Mouse (Mus musculus) heart, postnatal 0 days (tissue): ENCODE data around the gene Grik4.

Experiments
- CTCF ChIP-seq: IDR thresholded peaks from 2 replicates; pipeline ENCODE4 v1.5.1; 2016; ENCODE audit warnings: antibody characterized with exemption, control low read depth, low read depth
- EP300 ChIP-seq: IDR thresholded peaks from 2 replicates; pipeline ENCODE4 v1.6.1; 2016; ENCODE audit warnings: antibody characterized with exemption, low read depth

DNA sequence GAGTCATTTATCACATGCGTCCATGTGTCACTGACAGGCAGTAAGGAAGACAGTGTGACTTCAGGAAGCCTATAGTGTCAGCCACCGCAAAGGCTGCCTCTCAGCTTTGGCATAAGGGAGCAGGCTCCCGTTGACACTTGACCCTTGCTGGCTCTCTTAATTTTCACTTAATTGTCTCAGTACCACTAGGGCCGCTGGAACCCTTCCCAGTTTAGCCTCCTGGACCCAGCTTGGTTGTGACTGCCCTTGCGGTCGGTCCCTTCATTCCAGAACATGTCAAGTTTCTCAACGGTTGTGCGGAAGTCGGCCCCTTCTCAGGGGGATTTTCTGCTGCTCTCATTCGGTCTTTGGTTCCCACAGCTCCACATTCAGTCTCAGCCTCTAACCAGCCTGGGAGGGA lies 307.8 kb downstream of the Grik4 start:
- no peak for TF ChIP-seq CTCF
- TF ChIP-seq EP300 = no peak
